Comparison of ENCODE assay signal across 9 mouse cellular contexts in the genomic region with DNA sequence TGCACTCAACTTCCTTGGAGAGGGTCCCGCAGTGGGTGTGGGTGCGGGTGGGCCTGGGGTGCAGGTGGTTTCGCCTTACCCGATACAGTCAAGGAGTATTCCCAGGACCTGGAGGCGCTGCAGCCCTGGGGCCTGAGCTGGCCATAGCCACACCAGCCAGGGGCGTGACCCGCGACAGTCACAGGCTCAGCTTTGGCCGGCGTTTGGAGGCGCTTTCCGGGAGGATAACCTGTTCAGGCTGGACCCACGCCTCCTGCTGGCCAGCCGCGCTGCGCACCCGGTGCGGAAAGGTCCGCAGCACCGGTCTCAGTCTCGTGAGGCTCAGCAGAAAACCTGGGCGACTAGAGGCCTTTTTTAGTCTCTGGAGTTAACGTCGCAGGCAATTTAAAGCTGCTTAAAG. TPM values are rescaled to one million over a fixed set of nuclear protein-coding genes. Genes with fewer than 3 reads are reported as not detected.
DNase-seq lines count a peak whose midpoint lies in the region; ATAC-seq and TF ChIP-seq lines count a peak whose summit lies in the region.
"Had no signal": no experiment of that assay in that cellular context is flagged by ENCODE, and none has a peak within 500 bp of the region (broad histone marks: within the 10 kb centered on the region; RNA-seq: fewer than 3 reads in every experiment).

No protein-coding gene starts in this region.

- no peak for TF ChIP-seq POLR2A in bone marrow, adult 2 months (IDR thresholded peaks at IDR 0.05; ENCODE audit: borderline replicate concordance, control insufficient read depth, low read depth, low read length)

- H3K4me1 ChIP-seq in bone marrow, adult 2 months (ENCODE audit: control insufficient read depth, insufficient read depth, low read length) = no peaks in the 10 kb centered on the region
- peaks cover 6% of the 10 kb centered on the region; the same call in 1 of the 2 replicates for H3K4me1 ChIP-seq in hindbrain, embryonic 11.5 days (replicated peaks; ENCODE audit: control insufficient read depth, insufficient read depth, low read length)
- H3K4me1 ChIP-seq in limb, embryonic 13.5 days = peaks cover 20% of the 10 kb centered on the region
- H3K4me1 ChIP-seq in midbrain, embryonic 14.5 days (ENCODE audit: control insufficient read depth, insufficient read depth, low read length) = no peaks in the 10 kb centered on the region

- H3K27me3 ChIP-seq in hindbrain, embryonic 11.5 days (ENCODE audit: control insufficient read depth, insufficient read depth, low read length) = peaks cover 2% of the 10 kb centered on the region; the same call in 1 of the 2 replicates
- peaks cover 11% of the 10 kb centered on the region for H3K27me3 ChIP-seq in limb, embryonic 13.5 days
- peaks cover 3% of the 10 kb centered on the region; the same call in 1 of the 2 replicates for H3K27me3 ChIP-seq in midbrain, embryonic 14.5 days (ENCODE audit: control insufficient read depth, insufficient read depth, low read length)

- WGBS in bone marrow, adult 2 months = 5% methylated on average over 24 of the region's 24 CpGs
- WGBS in hindbrain, embryonic 11.5 days = 2% methylated on average over 24 of the region's 24 CpGs
- WGBS in limb, embryonic 13.5 days = 1% methylated on average over 24 of the region's 24 CpGs
- WGBS in midbrain, embryonic 14.5 days = 2% methylated on average over 24 of the region's 24 CpGs

- H3K4me3 ChIP-seq in bone marrow, adult 2 months (replicated peaks; ENCODE audit: control insufficient read depth, low read depth, low read length) = no peak overlapping the region
- H3K4me3 ChIP-seq in hindbrain, embryonic 11.5 days (ENCODE audit: low read depth, low read length) = no peak overlapping the region
- peak overlapping the region; percentile 31 for H3K4me3 ChIP-seq in limb, embryonic 13.5 days
- H3K4me3 ChIP-seq in midbrain, embryonic 14.5 days (replicated peaks; ENCODE audit: low read depth, low read length) = peak overlapping the region; percentile 22

- ATAC-seq in hindbrain, embryonic 11.5 days (ENCODE audit: low FRiP score) = peak; percentile 69
- ATAC-seq in limb, embryonic 13.5 days (ENCODE audit: low FRiP score, low read depth) = peak; percentile 46; the same call in 1 of the 2 replicates
- ATAC-seq in midbrain, embryonic 14.5 days (ENCODE audit: low FRiP score, low TSS enrichment) = peak; percentile 52
- no peak for ATAC-seq in erythroblast, adult 5-6 weeks (replicated peaks; ENCODE audit: low FRiP score, poor library complexity, severe bottlenecking)

- peak overlapping the region; percentile 34; the same call in 1 of the 2 replicates for H3K9ac ChIP-seq in hindbrain, embryonic 11.5 days (ENCODE audit: low read depth, low read length)
- H3K9ac ChIP-seq in limb, embryonic 13.5 days = peak overlapping the region; percentile 31; the same call in 1 of the 2 replicates
- peak overlapping the region; percentile 40; the same call in 1 of the 2 replicates for H3K9ac ChIP-seq in midbrain, embryonic 14.5 days (replicated peaks; ENCODE audit: low read length)

- peak; percentile 65 for DNase-seq in Muller cell, postnatal 12 days (ENCODE audit: inconsistent ontology term)
- peak; percentile 59 for DNase-seq in forelimb bud, embryonic 11.5 days (ENCODE audit: low read depth, low spot score)
- DNase-seq in hindbrain, embryonic 11.5 days (ENCODE audit: low spot score) = peak; percentile 80
- DNase-seq in midbrain, embryonic 14.5 days = peak; percentile 79
- peak; percentile 57 for DNase-seq in urinary bladder, postnatal 25 days (ENCODE audit: low spot score)

- no peaks in the 10 kb centered on the region for H3K36me3 ChIP-seq in hindbrain, embryonic 11.5 days (ENCODE audit: control insufficient read depth, insufficient read depth, low read length)
- H3K36me3 ChIP-seq in limb, embryonic 13.5 days = no peaks in the 10 kb centered on the region
- no peaks in the 10 kb centered on the region for H3K36me3 ChIP-seq in midbrain, embryonic 14.5 days (ENCODE audit: control insufficient read depth, insufficient read depth, low read length)

- H3K27ac ChIP-seq in bone marrow, adult 2 months (ENCODE audit: control insufficient read depth, insufficient read depth, low read depth, low read length, poor library complexity) = no peak overlapping the region
- no peak overlapping the region for H3K27ac ChIP-seq in hindbrain, embryonic 11.5 days (ENCODE audit: low read depth, low read length)
- no peak overlapping the region for H3K27ac ChIP-seq in limb, embryonic 13.5 days
- no peak overlapping the region for H3K27ac ChIP-seq in midbrain, embryonic 14.5 days (replicated peaks; ENCODE audit: low read depth, low read length)

- H3K9me3 ChIP-seq in hindbrain, embryonic 11.5 days (ENCODE audit: control insufficient read depth, low read length) = no peaks in the 10 kb centered on the region
- H3K9me3 ChIP-seq in limb, embryonic 13.5 days = no peaks in the 10 kb centered on the region
- no peaks in the 10 kb centered on the region for H3K9me3 ChIP-seq in midbrain, embryonic 14.5 days (ENCODE audit: control insufficient read depth, low read length)

- peak overlapping the region; percentile 47 for H3K4me2 ChIP-seq in hindbrain, embryonic 11.5 days (replicated peaks; ENCODE audit: low read depth, low read length)
- H3K4me2 ChIP-seq in limb, embryonic 13.5 days (replicated peaks) = peak overlapping the region; percentile 61
- H3K4me2 ChIP-seq in midbrain, embryonic 14.5 days (ENCODE audit: low read length) = peak overlapping the region; percentile 58

- peak; percentile 12; the same call in 1 of the 2 replicates for TF ChIP-seq CTCF in bone marrow, adult 2 months (IDR thresholded peaks at IDR 0.05; ENCODE audit: control insufficient read depth, insufficient read depth, low read length)

RNA-seq across cellular contexts. Expression of a gene that starts 12.2 kb away (rescaled TPM):
- 1.9 and 2.0 TPM in 2 replicates for polyA plus RNA-seq in bone marrow, adult 2 months (2011; ENCODE audit: insufficient read depth, insufficient read length, low replicate concordance, missing spikeins)
- not detected in 2 replicates for polyA plus RNA-seq in hindbrain, embryonic 11.5 days (2014; fragmentation: Nextera tagmentation; extraction: Ambion mirVana)
- 0.10 and 1.1 TPM in 2 replicates for polyA plus RNA-seq in limb, embryonic 13.5 days (2015; fragmentation: Nextera tagmentation; extraction: Ambion mirVana)
- polyA plus RNA-seq in midbrain, embryonic 14.5 days (2014; fragmentation: Nextera tagmentation; extraction: Ambion mirVana) = not detected in 2 replicates
- total RNA-seq in erythroblast, adult 5-6 weeks (2015; ENCODE audit: low replicate concordance) = not detected in 2 replicates
- not detected in 2 replicates for total RNA-seq in erythroblast, adult 5-6 weeks (2017; ENCODE audit: low replicate concordance)
- polyA plus RNA-seq: cortical plate, adult 2 months had no signal

RNA-seq across cellular contexts. Expression of a gene that starts 30.5 kb away (rescaled TPM):
- polyA plus RNA-seq in bone marrow, adult 2 months (2011; ENCODE audit: insufficient read depth, insufficient read length, low replicate concordance, missing spikeins) = 2.0 and 3.0 TPM in 2 replicates
- polyA plus RNA-seq in hindbrain, embryonic 11.5 days (2014; fragmentation: Nextera tagmentation; extraction: Ambion mirVana) = 0.14 TPM in 1 of 2 replicates, not detected in the other
- 0.09 and 1.0 TPM in 2 replicates for polyA plus RNA-seq in limb, embryonic 13.5 days (2015; fragmentation: Nextera tagmentation; extraction: Ambion mirVana)
- polyA plus RNA-seq in midbrain, embryonic 14.5 days (2014; fragmentation: Nextera tagmentation; extraction: Ambion mirVana) = 0.09 TPM in 1 of 2 replicates, not detected in the other
- not detected in 2 replicates for total RNA-seq in erythroblast, adult 5-6 weeks (2015; ENCODE audit: low replicate concordance)
- total RNA-seq in erythroblast, adult 5-6 weeks (2017; ENCODE audit: low replicate concordance) = not detected in 2 replicates
- polyA plus RNA-seq: cortical plate, adult 2 months had no signal

RNA-seq across cellular contexts. Expression of a gene that starts 54.3 kb away (rescaled TPM):
- 1.5 and 8.1 TPM in 2 replicates for polyA plus RNA-seq in bone marrow, adult 2 months (2011; ENCODE audit: insufficient read depth, insufficient read length, low replicate concordance, missing spikeins)
- polyA plus RNA-seq in hindbrain, embryonic 11.5 days (2014; fragmentation: Nextera tagmentation; extraction: Ambion mirVana) = 0.11 TPM in 1 of 2 replicates, not detected in the other
- 0.78 TPM in 1 of 2 replicates, not detected in the other for polyA plus RNA-seq in limb, embryonic 13.5 days (2015; fragmentation: Nextera tagmentation; extraction: Ambion mirVana)
- not detected in 2 replicates for polyA plus RNA-seq in midbrain, embryonic 14.5 days (2014; fragmentation: Nextera tagmentation; extraction: Ambion mirVana)
- total RNA-seq in erythroblast, adult 5-6 weeks (2015; ENCODE audit: low replicate concordance) = not detected in 2 replicates
- total RNA-seq in erythroblast, adult 5-6 weeks (2017; ENCODE audit: low replicate concordance) = not detected in 2 replicates
- polyA plus RNA-seq: cortical plate, adult 2 months had no signal

RNA-seq across cellular contexts. Expression of a gene that starts 60.0 kb away (rescaled TPM):
- polyA plus RNA-seq in bone marrow, adult 2 months (2011; ENCODE audit: insufficient read depth, insufficient read length, low replicate concordance, missing spikeins) = 10.9 and 30.1 TPM in 2 replicates
- 133 and 146 TPM in 2 replicates for polyA plus RNA-seq in hindbrain, embryonic 11.5 days (2014; fragmentation: Nextera tagmentation; extraction: Ambion mirVana)
- polyA plus RNA-seq in limb, embryonic 13.5 days (2015; fragmentation: Nextera tagmentation; extraction: Ambion mirVana) = 115 TPM in 2 replicates
- polyA plus RNA-seq in midbrain, embryonic 14.5 days (2014; fragmentation: Nextera tagmentation; extraction: Ambion mirVana) = 103 and 119 TPM in 2 replicates
- 18.3 and 23.6 TPM in 2 replicates for total RNA-seq in erythroblast, adult 5-6 weeks (2015; ENCODE audit: low replicate concordance)
- 23.4 and 23.8 TPM in 2 replicates for total RNA-seq in erythroblast, adult 5-6 weeks (2017; ENCODE audit: low replicate concordance)

Comparison
In these comparisons a context has a peak if more than half of its experiments do, and no peak if none do; other contexts are left out.
1. H3K4me3 ChIP-seq: peak in limb, embryonic 13.5 days (single experiment) and midbrain, embryonic 14.5 days (single experiment); none in bone marrow, adult 2 months (single experiment) and hindbrain, embryonic 11.5 days (single experiment).
2. Peak in every context shown above with its lines, with median percentiles within 50 percentile points of each other: DNase-seq, H3K4me2 ChIP-seq and H3K9ac ChIP-seq.